Mouse (Mus musculus): ENCODE data around the gene Ube4b.

Gene Ube4b

DNA sequence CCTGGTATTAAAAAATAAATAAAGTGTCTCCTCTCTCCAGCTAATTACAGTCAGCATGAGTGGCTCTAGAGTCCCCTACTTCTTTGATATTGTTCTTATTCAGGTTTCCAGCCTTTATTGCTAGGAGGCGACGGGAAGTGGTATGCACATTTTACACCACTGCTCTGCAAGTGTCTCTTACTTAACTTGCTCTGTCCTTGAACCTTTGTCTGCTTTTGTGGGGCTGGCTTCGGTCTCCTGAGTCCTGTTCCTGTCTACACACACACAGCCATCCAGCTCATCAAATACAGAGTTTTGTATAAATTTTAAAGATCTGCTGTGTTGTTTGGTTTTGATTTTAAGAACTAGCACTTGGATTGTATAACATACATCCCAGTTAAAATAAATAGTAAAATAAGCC, 124.4 kb downstream of the Ube4b start:
- no peak for DNase-seq

DNA sequence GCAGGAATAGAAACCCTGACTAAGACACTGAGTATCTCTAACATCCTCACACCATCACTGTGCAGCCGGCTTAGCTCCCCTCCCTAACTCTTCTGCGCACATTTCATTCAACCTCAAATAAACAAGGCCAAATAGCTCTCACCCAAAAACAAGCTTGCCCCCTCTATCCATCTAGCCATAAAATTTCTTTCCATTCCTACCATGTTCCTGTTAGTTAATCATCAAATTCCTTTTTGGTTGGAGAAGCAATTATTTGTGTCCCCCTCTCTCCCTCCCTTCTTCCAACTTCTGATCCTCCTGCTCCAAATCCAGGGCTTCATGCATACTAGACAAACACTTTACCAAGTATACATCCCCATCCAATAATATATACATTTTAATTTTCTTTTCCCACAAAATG, 130.0 kb downstream of the Ube4b start:
- no peak for DNase-seq

DNA sequence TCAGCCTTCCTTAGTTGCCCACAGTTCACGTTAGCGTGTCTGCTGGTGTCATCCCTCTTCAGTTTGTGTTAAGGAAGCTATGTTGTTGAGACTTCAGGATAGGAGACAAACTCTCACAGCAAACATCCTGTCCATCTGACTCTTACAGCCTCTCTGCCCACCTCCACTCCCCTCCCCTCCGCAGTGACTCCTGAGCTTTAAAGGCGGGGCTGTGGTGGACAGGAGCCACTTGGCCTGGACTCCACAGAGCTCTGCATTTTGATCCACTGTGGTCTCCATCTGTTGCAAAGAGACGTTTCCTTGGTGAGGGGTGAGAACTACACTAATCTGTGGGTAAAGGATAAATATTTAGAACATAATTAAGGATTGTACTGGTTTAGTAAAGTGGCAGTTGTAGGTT, 133.6 kb downstream of the Ube4b start:
- no peak for DNase-seq

DNA sequence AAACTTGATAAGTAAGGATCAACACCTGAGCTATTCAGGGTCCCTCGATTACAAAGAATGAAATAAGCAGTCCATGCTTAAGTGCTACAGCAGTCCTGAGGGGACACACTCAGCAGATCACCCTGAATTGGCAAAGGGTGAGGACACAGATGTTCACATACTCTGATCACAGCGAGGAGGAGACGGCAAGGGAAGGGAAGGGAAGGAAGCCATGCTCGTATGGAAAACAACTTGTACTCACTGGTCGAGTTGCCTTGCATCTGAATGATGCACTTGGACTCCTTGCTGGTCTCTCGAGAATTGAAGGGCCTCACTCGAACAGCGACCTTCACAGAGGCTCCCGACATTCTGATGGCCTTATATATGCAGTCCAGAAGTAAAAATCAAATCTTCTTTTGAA, 135.5 kb downstream of the Ube4b start:
- no peak for DNase-seq

DNA sequence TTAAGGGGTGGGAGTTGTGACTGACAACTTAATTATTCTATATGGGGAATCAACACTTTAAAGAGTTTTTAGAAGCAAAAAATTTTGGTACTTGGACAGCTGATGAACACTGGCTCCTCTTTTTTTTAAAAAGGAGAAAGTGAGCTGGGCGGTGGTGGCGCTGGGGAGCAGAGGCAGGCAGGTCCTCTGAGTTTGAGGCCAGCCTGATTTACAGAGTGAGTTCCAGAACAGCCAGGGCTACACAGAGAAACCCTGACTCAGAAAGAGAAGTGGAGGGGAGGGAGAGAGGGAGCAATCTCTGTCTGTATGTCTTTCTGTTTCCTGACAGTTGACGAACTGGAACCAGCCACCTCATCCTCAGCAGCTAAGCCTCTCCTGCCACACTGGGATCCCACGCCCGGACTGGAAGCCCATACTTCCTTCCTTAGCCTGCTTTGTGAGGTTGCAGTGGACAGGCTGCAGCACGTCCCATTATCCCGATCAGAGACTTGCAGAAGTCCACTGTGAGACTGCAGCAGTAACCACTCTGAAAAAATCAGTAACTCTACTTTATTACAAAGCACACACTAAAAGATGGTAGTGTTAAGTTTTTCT, 136.3 kb downstream of the Ube4b start:
- DNase-seq: no peak

DNA sequence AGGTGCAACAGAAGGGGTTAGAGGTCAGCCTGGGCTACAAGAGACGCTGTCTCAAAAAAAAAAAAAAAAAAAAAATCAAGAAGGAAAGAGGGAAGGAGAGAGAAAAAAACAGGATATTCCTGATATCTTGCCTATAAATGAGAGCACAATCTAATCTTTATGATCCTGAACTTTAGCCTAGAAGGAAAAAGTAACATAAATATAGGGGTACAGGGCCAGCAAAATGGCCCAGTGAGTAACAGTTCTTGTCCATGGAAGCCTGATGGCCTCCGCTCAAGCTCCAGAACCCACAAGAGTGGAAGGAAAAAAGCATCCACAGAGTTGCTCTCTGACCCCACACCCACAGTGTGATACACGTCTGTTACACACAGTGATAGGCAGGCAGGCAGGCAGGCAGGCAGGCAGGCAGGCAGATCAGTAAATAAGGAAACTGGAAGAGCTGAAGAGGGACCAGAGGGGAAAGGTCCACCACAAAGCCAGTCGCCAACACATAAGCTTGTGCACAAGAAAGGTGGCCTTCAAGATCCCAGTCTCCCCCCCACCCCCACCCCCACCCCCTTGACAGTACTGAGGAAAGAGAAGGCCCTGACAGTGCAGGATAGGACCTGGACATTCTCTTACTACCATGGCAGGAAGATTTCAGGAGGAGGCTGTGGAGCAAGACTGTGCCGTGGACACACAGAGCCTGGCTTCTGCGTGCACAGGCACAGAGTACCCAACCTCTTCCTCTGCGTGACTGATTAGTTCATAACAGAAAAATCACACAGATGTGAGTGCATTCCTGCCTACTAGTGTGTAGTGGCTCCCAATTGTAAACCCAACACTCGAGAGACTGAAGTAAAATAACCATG, 140.0 kb downstream of the Ube4b start:
- DNase-seq: no peak

DNA sequence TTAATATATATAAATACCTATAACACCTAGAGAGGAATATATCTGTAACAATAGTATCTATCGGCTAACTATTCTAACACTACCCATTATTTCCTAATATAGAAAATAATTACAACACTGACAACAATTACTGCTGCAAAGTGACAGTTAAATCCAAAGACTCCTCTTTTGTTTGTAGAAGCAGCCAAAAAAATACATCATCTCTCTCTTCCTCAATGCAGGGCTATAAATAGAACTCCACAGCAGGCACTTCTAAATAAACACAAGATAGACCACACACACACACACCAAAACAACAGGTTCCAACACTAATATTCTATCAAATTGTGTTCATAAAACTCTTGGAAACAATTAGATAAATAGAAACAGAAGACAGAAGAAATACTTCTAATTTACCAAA, 140.9 kb downstream of the Ube4b start:
- no peak for DNase-seq

DNA sequence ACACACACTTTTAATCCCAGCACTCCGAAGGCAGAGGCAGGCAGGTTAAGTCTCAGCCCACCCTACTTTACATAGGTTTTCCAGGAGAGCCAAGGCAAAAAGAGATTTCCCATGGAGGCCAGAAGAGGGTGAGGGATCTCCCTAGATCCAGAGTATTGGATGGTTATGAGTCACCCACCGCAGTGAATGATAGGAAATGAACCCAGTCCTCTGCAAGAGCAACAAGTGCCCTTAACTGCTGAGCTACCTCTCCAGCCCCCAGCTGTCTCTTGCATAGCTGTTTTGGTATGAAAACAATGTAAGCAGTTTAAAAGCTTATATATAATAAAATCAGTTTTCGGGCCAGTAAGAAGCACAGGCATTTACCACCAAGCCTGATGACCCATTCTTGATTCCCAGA, 143.5 kb downstream of the Ube4b start:
- DNase-seq: no peak

DNA sequence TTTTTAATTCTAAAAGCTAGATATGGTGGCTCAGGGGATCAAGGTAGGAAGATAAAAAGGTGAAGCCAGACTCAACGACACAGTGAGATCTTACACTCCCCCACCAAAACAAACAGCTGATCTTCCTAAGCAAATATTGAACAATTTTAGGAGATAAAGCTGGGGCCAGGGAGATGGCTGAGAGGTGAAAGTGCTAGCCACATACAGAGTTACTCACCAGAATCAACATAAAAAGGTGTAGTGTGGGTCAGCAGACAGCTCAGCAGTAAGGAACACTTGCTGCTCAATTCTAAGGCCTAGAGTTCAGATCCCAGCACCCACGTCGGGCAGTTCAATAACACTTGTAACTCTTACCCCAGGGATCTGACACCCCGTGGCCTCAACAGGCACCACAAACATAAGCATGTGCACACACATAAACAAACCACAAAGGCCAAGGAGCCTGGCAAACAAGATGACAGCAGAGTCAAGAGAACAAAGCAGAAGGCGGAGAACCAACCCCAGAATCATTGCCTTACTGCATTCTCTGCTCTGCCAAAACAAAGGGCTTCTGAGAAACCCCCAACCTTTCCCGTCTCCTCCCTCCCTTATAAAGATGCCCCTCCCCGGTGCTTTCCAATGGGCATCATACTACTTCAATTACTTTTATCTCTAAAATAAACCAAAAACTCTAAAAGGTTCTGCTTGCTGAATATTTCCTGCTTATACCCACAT, 144.4 kb downstream of the Ube4b start:
- DNase-seq: no peak
